11 mouse cellular contexts compared by ENCODE assay signal in genomic region chr3:41462953-41463644, GRCm38 (mm10).
A peak's percentile ranks its signal among the peaks of the same experiment; 100 is the strongest.
DNase-seq lines count a peak whose midpoint lies in the region; ATAC-seq lines count a peak whose summit lies in the region.
"Had no signal": no experiment of that assay in that cellular context is flagged by ENCODE, and none has a peak within 500 bp of the region (broad histone marks: within the 10 kb centered on the region; RNA-seq: fewer than 3 reads in every experiment).

No protein-coding gene starts in this region.

- H3K27ac ChIP-seq in embryonic facial prominence, embryonic 15.5 days (replicated peaks), result 0 out of 2 replicates have a peak overlapping the region, but pooled peaks have one; percentile 39
- H3K27ac ChIP-seq in heart, embryonic 10.5 days, result no peak overlapping the region
- H3K27ac ChIP-seq: forebrain, embryonic 12.5 days had no signal

- no peaks in the 10 kb centered on the region for H3K36me3 ChIP-seq in embryonic facial prominence, embryonic 15.5 days
- no peaks in the 10 kb centered on the region for H3K36me3 ChIP-seq in heart, embryonic 10.5 days
- H3K36me3 ChIP-seq: forebrain, embryonic 12.5 days had no signal

- no peaks in the 10 kb centered on the region for H3K27me3 ChIP-seq in embryonic facial prominence, embryonic 15.5 days
- H3K27me3 ChIP-seq in heart, embryonic 10.5 days (ENCODE audit: insufficient read depth, poor library complexity, severe bottlenecking), result no peaks in the 10 kb centered on the region
- H3K27me3 ChIP-seq: forebrain, embryonic 12.5 days had no signal

- peak; percentile 16 for DNase-seq in kidney, adult 18-20 months
- no peak for DNase-seq in kidney, postnatal 4 days
- peak; percentile 51 for DNase-seq in heart, embryonic 10.5 days (ENCODE audit: low spot score)
- peak; percentile 49 for DNase-seq in lung, postnatal 10 days
- DNase-seq in adrenal gland, adult 8-10 months, result no peak
- DNase-seq: adrenal gland, postnatal 25 days; spleen, adult 18-20 months had no signal

- no peaks in the 10 kb centered on the region for H3K9me3 ChIP-seq in embryonic facial prominence, embryonic 15.5 days (replicated peaks)
- no peaks in the 10 kb centered on the region for H3K9me3 ChIP-seq in heart, embryonic 10.5 days
- H3K9me3 ChIP-seq: forebrain, embryonic 12.5 days had no signal

- H3K4me2 ChIP-seq in embryonic facial prominence, embryonic 15.5 days (replicated peaks), result no peak overlapping the region
- H3K4me2 ChIP-seq: forebrain, embryonic 12.5 days had no signal

- WGBS in embryonic facial prominence, embryonic 15.5 days, result 39% methylated on average over 11 of the region's 11 CpGs
- 67% methylated on average over 11 of the region's 11 CpGs for WGBS in heart, embryonic 10.5 days

- H3K4me1 ChIP-seq in embryonic facial prominence, embryonic 15.5 days, result peaks cover 8% of the 10 kb centered on the region; the same call in 1 of the 2 replicates
- H3K4me1 ChIP-seq in heart, embryonic 10.5 days, result peaks cover 9% of the 10 kb centered on the region; the same call in 1 of the 2 replicates
- H3K4me1 ChIP-seq: forebrain, embryonic 12.5 days had no signal

- no peak overlapping the region for H3K9ac ChIP-seq in embryonic facial prominence, embryonic 15.5 days
- H3K9ac ChIP-seq: forebrain, embryonic 12.5 days had no signal

- no peak overlapping the region for H3K4me3 ChIP-seq in embryonic facial prominence, embryonic 15.5 days (replicated peaks)
- H3K4me3 ChIP-seq in heart, embryonic 10.5 days, result no peak overlapping the region
- H3K4me3 ChIP-seq: forebrain, embryonic 12.5 days had no signal

- ATAC-seq in embryonic facial prominence, embryonic 15.5 days (ENCODE audit: insufficient number of reproducible peaks, low FRiP score, low TSS enrichment, low read depth), result no peak; the same call in 1 of the 2 replicates
- no peak for ATAC-seq in activated CD4-positive, CD25-positive, alpha-beta regulatory T cell, adult 4 months
- ATAC-seq: hindbrain, embryonic 16.5 days had no signal

Comparison
In these comparisons a context has a peak if more than half of its experiments do, and no peak if none do; other contexts are left out.
1. DNase-seq: peak in kidney, adult 18-20 months (single experiment), heart, embryonic 10.5 days (single experiment) and lung, postnatal 10 days (single experiment); none in kidney, postnatal 4 days (0 of 2) and adrenal gland, adult 8-10 months (single experiment).